Mouse (Mus musculus): ENCODE measurements around the gene Ttll5.

DNA sequence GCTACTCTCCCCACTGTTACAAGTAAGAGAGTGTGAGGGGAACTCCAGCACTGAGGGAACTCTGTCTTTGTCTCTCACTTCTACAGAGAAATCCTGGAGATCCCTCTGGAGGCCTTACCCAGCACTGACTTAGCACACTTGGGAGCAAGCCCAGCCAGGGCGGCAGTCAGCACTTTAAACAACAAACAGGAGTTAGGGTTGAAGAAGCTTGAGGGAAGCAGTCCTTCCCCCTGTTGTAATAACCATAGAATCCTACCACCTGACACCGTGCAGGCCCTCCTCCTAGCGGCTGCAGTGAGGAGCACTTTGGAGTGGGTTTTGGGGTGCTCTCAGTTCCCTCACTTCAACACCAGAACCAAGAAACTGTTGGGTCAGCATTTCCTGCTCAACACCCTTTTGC is 140.0 kb downstream of the Ttll5 start:
- no peak for TF ChIP-seq CTCF (IDR thresholded peaks at IDR 0.05; ENCODE audit: low read depth)
- no peak for TF ChIP-seq EP300 (IDR thresholded peaks at IDR 0.05; ENCODE audit: low read depth)

Data from heart, postnatal 0 days (tissue).